Mouse (Mus musculus) ovary, adult 18-20 months (tissue): ENCODE data around the gene Hcn4.
A peak's percentile ranks its signal among the peaks of the same experiment; 100 is the strongest.

Experiments
- DNase-seq: peaks from one replicate; pipeline ENCODE4 v3.0.0; 2022; ENCODE audit warnings: low spot score, mixed read lengths

Hcn4 gene

DNA sequence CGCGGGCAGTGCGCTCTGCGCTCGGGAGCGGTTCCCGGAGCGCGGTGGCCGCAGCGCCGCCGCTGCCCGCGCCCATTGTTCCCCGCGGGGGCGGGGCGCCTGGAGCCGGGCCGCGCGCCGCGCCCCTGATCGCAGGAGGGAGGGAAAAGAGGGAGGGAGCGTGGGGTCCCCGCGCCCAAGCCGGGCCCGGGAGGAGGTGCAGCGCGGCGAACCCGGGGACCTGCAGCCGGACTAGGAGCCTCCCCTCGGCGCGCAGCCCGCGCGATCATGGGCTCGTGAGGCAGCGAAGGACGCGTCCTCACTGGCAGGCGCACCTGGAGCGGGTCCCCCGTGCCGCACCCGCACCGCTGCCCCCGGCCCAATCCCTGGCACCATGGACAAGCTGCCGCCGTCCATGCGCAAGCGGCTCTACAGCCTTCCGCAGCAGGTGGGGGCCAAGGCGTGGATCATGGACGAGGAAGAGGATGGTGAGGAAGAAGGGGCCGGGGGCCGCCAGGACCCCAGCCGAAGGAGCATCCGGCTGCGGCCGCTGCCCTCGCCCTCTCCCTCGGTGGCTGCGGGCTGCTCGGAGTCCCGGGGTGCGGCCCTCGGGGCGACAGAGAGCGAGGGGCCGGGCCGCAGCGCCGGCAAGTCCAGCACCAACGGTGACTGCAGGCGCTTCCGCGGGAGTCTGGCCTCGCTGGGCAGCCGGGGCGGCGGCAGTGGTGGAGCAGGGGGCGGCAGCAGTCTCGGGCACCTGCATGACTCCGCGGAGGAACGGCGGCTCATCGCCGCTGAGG is at the start of gene Hcn4:
Gene Hcn4, plus strand, starts transcription at position 274 of the 779 bp plus-strand sequence.
- no peak for DNase-seq

DNA sequence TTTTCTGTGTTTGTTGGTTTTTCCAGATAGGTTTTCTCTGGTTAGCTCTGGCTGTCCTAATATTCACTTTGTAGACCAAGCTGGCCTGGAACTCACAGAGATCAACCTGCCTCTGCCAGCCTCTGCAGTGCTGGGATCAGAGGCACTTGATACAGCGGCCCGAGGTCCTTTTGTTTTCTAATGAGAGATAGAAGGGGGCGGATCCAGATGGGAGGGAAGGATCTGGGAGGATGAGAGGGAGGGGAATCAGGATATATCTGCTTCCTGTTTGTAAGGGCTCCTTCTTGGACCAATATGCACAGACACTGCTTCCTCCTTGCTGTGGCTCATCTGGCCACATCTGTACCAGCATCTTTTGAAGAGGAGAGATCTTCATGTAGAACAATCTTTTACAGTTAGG is 48.5 kb upstream of the Hcn4 start:
- no peak for DNase-seq

DNA sequence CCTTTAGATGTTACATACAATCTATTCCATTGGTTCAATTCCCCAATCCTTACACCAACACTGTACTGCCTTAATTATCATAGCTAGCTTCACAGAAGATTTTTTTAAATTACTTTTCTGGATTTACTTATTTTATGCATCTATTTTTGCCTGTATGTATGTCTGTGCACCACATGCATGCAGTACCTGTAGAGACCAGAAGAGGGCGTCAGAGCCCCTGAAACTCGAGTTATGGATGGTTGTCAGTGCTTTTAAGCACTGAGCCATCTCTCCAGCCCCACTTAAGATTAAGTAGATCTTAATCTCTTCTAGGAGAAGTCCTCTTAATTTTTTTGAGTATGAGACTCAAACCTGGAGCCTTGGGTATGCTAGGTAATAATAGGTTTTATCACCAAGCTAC is 47.8 kb upstream of the Hcn4 start:
- no peak for DNase-seq

DNA sequence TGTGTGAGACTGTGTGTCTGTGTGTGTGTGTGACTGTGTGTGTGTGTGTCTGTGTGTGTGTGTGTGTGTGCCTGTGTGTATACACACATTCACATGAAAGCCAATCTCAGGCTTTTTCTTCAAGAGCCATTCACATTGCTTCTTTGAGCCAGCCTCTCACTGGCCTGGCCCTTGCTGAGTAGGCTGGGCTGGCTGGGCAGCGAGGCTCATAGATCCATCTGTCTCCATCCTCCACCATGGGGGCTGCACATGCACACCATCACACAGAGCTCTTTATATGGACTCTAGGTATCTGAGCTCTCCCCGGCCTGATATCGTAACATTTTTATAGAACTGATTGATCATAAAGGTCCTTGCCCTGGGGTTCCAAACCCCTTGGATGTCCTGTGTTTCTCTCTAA is 33.7 kb upstream of the Hcn4 start:
- no peak for DNase-seq

DNA sequence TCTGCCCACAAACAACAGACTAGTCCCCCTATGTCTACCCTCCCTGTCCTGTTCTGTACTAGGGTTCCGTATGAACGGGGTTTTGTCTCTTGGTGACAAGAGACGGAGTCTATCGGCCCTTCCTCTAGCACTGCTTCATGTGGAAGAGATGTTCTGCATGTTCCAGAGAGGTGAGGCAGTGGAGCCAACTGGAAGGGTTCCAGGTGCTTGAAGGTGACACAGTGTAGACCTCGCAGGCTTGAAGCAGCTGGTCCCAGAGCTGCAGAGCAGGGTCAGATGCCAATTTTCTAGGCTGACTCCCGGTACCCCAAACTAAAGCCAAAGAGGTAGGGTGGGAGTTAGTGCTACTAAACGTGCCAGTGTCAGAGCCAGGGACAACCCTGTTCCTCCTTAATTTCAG is 25.1 kb upstream of the Hcn4 start:
- DNase-seq, result no peak

DNA sequence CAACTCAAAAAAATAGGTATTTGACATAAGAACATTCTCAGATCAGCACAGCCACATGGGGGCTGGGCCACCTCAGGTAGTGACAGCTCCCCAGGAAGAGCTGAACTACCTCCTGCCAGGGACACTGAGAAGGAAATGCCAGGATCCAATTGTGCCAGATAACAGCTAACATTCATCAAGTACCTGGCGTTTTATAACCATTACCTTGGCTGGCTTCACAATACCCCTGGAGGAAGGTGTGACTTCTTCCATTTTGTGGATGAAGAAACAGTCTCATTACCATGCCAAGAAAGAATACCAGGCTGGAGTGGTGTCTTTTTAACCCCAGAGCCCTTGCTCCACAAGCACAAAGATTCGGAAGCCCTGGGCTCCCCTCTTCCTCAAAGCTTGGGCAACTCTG is 21.8 kb upstream of the Hcn4 start:
- no peak for DNase-seq

DNA sequence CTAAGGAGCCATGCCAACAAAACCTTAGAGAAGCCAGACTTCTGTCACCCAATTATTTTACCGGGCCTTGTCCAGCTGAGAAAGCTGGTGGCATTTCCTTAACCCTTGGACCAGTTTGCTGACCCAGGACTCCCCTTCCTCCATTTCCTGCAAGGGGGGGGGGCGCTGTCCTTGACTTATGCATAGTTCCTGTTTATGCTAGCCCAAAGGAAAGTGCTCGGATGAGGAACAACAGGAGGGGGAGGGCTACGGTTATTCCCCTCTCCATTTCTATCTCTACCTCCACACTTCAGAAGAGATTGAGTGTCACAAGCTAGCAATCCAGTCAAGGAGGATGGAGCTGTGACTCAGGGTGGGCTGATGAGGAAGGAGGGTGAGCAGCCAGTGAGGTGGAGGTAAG is 20.9 kb upstream of the Hcn4 start:
- DNase-seq, result no peak

DNA sequence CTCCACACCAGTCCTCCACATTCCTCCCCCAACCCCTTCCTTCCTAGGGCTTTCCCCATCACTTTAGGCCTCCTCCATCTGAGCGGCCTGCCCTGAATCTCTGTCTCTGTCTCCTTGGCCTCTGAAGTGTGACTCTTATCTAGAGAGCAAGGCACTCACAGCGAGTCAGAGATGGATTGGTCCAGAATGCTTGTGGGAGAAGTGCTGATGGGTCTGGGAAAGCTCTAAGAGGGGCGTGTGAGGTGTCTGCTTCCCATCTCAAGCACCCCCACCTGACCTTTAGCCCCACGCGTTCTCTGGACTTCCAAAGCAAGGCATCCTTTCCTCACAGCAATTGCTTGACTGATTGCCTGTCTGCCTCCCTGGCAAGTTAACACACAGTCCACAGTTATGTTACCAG is 20.4 kb upstream of the Hcn4 start:
- DNase-seq, result no peak

DNA sequence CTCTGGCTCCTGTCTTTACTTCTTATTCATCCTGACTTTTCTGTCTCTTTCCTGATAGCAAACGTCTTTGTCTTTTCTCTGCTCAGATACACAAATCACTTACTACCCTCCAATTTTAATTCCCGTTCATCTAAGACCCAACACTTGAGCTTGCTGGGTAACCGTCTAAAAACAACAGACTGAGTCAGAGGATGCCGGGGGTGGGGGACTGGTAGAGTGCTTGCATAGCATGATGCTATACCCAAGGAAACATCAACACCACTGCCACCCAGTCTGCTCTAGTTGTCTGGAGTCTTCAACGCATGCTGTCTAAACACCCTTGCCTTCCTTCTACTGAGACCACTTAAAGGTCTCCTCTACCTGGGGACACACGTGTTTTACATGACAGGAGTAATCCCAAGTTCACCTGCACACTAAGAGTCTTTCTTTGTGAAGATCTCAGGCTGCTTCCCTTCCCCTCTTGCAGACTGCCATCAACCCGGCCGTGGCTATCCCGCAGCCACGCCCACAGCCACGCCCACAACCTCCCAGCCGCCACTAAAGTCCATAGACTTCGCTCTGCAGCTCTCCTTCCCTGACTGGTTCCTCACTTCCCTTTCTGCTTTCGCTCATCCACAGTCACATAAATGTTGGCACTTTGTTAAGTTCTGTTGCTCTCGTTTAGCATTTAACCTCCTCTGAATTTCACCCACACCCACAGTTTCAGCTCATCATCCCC is 17.5 kb upstream of the Hcn4 start:
- DNase-seq, result peak; percentile 49

DNA sequence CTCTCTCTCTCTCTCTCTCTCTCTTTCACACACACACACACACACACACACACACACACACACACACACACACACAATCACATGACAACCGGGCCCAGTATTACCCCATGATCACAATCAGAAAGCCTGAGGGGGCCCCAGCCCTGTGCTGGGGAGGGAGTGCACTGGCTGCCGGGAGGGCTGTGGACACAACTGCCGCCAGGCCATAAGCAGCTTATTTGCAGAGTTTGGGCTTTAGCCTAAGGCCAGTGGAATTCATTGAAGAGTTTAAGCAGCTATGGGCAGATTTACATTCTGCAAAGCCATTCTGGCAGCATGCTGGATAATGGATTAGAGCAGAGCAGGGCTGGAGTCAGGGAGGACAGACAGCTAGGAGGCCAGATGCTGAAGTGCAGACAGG is 12.0 kb upstream of the Hcn4 start:
- DNase-seq, result no peak

DNA sequence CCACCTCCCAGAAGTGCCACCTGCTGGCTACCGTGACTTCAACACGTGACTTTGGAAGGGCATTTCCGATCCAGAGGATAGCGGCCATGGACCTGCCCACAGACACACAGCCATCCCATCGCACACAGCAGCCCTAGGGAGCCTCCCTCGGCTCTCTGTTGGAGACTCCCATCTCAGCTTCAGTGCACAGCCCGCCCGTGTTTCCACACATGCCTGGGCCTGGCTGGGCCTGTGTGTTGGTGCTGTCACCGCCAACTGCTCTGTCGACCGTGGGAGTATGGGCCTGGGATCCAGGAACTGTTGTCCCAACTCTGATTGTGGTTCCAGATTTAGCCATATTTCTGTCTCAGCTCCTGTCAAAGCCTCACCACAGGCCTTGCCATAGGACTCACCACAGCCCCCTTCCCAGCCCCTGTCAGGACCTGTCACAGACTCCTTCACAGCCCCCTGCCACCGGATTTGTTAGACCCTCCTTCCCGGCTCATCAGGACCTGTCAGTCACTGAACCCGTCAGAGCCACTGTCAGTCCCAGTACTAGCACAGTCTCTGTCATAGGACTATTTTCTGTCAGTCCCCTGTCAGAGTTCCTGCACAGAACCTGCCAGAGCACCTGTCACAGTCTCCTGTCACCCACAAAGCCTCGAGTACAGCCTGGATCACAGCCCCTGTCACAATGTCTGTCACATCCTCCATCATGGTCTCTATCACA is 7.5 kb upstream of the Hcn4 start:
- no peak for DNase-seq

DNA sequence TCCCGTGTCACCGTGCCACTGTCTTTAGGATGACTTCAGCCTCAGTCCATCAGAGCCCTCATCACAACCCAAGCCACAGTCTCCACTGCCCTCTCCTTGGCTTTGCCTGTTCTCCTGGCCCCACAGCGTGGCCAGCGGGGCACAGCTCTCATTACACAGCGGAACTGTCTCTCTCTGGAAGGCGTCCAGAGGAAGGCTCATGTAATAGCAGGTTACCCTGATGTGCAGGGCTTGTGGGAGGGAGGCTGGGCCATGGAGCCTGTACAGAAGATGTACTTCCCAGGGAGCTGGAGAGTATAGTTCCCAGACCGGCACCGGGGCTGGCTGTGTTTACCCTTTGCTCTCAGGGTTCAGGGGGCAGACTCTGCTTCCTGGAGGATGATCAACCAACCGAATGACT is 6.8 kb upstream of the Hcn4 start:
- no peak for DNase-seq

DNA sequence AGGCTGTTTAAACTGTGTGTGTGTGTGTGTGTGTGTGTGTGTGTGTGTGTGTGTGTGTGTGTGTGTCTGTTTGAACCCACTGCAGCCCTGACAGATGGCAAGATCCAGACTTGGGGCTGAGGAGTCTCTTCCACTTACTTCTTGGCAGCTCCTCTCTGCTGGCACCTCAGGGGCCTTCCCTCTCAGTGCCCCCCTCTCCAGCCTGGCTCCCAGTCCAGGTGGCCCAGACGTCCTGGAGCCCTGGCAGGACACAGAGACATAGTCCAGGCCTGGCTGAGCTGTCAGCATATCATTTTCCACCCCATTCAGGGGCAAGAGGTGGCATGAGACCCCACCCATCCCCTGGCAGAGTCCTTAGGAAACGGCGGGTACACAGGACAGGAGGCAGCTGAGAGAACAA is 5.5 kb upstream of the Hcn4 start:
- no peak for DNase-seq

DNA sequence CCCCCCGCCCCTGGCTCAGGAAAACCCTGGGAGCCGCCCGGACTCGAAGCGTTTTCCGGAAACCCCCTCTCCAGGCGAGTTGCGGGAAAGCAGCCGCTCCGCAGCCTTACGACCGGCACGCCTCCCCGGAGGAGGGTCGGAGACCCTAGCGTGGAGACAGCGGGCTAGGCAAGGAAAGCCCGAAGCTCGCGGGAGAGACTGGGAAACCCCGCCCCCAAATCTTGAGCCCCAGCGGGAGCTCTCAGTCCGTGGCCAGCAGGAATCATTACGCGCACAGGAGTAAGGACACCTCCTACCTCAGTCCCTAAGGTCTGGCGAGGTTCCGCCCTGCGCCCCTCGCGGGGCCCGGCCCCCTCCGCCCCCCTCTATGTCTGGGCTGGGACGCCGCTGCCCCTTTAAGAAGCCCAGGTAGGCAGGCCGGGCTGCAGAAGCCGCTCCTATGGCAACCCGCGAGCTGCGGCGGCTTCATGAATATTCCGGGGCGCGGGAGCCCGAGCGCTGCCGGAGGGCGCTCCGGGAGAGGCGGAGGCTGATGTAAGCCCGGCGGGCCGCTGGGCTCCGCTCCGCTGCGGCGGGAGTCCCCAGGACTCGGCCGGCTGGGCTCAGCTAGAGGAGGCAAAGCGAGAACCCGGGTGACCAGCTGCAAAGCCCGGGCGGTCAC is 651 bp upstream of the Hcn4 start:
- DNase-seq, result peak; percentile 31

DNA sequence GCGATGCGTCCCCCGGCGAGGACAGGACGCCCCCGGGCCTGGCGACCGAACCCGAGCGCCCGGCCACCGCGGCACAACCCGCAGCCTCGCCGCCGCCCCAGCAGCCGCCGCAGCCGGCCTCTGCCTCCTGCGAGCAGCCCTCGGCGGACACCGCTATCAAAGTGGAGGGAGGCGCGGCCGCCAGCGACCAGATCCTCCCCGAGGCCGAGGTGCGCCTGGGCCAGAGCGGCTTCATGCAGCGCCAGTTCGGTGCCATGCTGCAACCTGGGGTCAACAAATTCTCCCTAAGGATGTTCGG is 655 bp downstream of the Hcn4 start:
- DNase-seq, result no peak

DNA sequence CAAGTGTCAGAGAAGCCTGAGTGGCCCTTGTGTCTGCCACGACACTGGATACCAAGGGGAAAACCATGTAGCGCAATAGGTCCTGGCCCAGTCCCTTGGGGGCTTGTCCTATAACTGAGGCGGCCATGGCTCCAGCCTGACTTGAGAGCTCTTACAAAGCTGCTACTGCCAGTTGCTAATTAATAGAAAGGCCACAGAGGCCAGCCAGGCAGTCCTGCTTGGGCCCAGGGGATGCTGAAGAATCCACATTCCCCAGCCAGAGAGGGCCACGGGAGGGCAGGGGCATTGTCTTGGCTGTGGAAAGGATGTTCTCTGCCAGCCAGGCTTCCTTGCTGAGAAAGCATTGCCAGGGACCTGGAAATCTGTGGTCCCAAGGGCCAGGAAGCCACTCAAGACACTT is 6.4 kb downstream of the Hcn4 start:
- no peak for DNase-seq

DNA sequence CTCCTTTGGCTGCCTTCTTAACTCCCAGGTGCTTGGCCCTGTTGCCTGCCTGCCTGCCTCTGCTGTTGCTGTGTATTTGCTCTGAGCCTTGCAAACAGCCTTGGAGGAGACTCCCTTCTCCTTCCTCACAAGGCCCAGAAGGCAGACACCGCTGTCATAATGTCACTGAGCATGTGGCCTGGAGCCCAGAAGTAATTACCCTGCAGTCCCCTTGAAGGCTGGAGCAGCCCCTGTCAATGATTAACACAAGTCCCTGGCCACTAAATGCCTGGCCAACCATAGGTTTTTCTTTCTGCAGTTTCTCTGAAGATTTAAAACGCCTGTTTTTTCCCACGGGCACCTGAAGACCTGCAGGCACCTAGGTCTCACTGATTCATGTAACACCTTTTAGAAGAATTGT is 9.7 kb downstream of the Hcn4 start:
- no peak for DNase-seq

DNA sequence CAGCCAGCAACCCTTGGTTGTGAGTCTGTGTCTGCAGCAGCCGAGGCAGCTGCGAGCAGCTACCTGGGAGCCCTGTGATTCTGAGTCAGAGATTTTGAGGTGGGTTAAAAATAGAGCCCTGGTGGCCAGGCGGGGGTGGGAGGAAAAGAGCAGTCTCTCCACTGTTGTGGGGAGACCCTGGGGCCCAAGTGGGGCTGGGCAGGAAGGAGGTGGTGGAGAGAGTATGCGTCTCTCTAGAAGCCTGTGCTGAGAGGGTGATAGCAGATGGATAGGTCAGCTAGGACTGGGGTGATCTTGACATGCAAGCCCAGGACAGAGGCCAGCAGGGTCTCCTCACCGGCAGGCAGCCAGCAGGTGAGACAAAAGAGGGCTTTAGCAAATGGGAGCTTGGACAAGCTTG is 14.0 kb downstream of the Hcn4 start:
- DNase-seq, result no peak

DNA sequence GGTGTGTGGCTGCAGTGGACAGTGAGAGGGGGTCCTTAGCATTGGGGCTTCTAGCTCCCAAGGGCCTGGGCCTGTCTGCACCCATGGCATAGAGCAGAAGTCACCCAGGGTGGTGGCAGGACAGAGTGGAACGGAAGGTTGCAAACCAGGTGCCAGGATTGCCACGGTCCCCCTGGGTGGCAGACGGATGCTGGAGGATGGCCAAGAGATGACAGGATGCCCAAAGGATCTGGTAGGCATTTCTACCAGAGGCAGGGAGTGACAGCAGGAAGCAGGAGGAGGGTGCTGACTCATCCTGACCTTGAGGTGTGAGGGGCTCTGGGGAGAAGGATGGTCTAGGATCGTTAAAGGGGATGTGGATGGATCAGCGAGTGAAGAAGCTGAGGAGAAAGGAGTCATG is 15.3 kb downstream of the Hcn4 start:
- DNase-seq, result no peak

DNA sequence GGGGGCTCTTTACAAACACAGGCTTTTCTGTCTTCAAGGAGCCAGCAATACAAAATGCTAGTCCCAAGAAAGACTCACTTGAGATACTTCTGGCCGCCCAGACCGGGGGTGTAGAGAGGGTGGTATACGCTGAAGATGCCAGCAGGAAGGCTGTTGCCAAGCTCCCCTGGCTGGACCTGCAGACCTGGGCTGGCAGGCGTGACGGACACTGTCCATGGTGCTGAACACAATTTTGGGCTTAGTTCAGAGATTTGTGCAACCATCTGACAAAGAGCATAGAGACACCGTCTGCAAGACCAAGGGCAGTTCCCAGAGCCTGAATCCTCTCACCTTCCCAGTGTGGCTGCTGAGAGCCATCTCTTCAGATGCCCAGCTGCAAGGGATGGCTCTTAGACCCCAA is 18.4 kb downstream of the Hcn4 start:
- peak; percentile 6 for DNase-seq

DNA sequence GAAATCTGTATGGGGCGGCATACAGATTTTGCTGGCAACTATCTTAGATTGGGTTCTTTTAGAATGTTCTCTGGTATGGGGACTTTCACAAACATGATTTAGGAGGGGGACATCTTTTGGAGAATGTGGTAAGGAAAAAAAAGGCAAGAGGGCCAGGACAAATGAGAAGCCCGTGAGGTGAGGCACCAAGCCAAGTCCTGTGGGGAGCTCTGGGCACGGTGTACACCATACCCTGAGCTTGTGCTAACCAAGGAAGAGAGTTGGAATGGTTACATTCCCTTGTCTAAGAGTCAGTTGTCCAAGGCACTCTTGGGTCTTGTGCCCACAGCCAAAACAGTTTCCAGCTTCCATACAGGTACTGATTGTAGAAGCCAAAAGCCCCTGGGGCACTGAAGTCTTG is 21.4 kb downstream of the Hcn4 start:
- DNase-seq, result no peak

DNA sequence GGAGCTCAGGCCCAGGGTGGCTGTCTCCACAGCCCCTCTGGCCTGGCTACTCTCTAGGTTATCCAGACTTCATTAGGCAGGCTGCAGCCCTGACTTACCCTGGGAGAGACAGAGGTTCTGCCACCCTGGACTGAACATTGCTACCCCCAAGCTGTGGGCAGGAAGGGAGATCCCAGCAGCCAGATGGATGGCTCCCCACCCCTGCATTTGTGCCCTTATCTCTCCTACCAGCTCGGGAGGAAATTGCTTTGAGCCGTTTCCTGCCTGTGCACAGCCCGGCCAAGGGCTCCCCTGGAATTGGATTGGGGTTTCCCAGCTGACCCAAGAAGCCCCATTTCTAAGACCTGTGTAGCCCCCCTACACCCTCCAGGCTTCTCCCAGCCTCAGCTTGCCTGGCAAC is 23.8 kb downstream of the Hcn4 start:
- no peak for DNase-seq

DNA sequence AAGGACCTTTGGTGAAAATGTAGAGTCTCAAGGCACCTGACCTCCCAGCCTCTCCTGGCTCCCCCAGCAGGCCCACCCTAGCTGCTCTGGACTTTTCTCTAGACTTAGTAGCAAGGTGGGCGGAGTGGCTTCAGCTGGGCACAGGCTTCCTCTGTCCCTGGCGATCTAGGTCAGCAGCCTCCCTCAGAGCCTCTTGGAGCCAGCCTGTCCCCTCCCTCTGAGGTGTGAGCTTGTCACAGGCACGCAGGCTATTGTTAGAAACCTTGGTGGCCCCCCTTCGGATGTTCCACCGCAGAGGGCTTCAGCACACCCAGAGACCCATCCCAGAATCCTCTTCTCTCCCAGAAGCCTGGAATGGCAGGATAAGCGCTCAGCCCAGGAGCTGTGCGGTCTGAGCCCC is 24.5 kb downstream of the Hcn4 start:
- no peak for DNase-seq
